Mouse (Mus musculus) hindbrain, embryonic 14.5 days (tissue): ENCODE data around the gene Nlrc5. TPM values are rescaled to one million over a fixed set of nuclear protein-coding genes. Genes with fewer than 3 reads are reported as not detected.

ENCODE experiments used
- ATAC-seq: fragments of 200-750 bp; cut with Nextera tagmentation; 2 replicates; pipeline ENCODE4 v1.8.0; 2017; ENCODE audit warnings: moderate number of reproducible peaks, mild to moderate bottlenecking, moderate TSS enrichment, moderate library complexity; ENCODE audit not compliant: low FRiP score
- DNase-seq: peaks from one replicate; pipeline ENCODE4 v3.0.0-alpha.2; 2015; ENCODE audit warnings: low spot score
- H3K27ac ChIP-seq: fragments of 300-500 bp; sonication (generic); 2 replicates; pipeline ENCODE4 v1.5.1; 2014; ENCODE audit warnings: mild to moderate bottlenecking, moderate library complexity
- H3K27me3 ChIP-seq: fragments of 300-500 bp; sonication (generic); 2 replicates; pipeline ENCODE4 v1.6.1; 2014; ENCODE audit warnings: mild to moderate bottlenecking, low read length, mixed read lengths; ENCODE audit not compliant: control insufficient read depth, insufficient read depth
- H3K36me3 ChIP-seq: fragments of 300-500 bp; sonication (generic); replicated peaks from 2 replicates; pipeline ENCODE4 v1.6.1; 2014; ENCODE audit not compliant: control insufficient read depth, insufficient read depth
- H3K4me1 ChIP-seq: fragments of 300-500 bp; sonication (generic); replicated peaks from 2 replicates; pipeline ENCODE4 v1.6.1; 2014; ENCODE audit warnings: antibody characterized with exemption, low read length, mixed read lengths; ENCODE audit not compliant: control insufficient read depth, insufficient read depth
- H3K4me2 ChIP-seq: fragments of 300-500 bp; sonication (generic); replicated peaks from 2 replicates; pipeline ENCODE4 v1.6.1; 2014; ENCODE audit warnings: mild to moderate bottlenecking, moderate library complexity
- H3K4me3 ChIP-seq: fragments of 300-500 bp; sonication (generic); replicated peaks from 2 replicates; pipeline ENCODE4 v1.5.1; 2014; ENCODE audit warnings: mild to moderate bottlenecking, low read length
- H3K9ac ChIP-seq: fragments of 300-500 bp; sonication (generic); 2 replicates; pipeline ENCODE4 v1.6.1; 2014
- H3K9me3 ChIP-seq: fragments of 300-500 bp; sonication (generic); 2 replicates; pipeline ENCODE4 v1.6.1; 2016; ENCODE audit warnings: low read length; ENCODE audit not compliant: control insufficient read depth
- WGBS: fragments of 180-500 bp; shearing (Covaris S2); extraction: QIAGEN DNeasy Blood & Tissue Kit; methylation state at CpG from one replicate; pipeline ENCODE4 v1.1.7; 2014; 5-methylcytosine and 5-hydroxymethylcytosine counted together
- polyA plus RNA-seq: library from polyadenylated mRNA; unstranded; fragments of >200 nt; fragmentation: Nextera tagmentation; extraction: Ambion mirVana; gene quantifications from 2 replicates; pipeline ENCODE4 v1.2.1, GENCODE M21; 2014

The Nlrc5 gene
- polyA plus RNA-seq, 1 experiment from 2014 or later: 0.31 TPM

- no peaks in the 10 kb centered on the region for H3K36me3 ChIP-seq
- no peaks in the 10 kb centered on the region for H3K4me1 ChIP-seq
- ATAC-seq (no peak), DNase-seq (no peak)
- H3K9ac ChIP-seq: no peak overlapping the region
- H3K27ac ChIP-seq: no peak overlapping the region
- no peak overlapping the region for H3K4me2 ChIP-seq
- no peak overlapping the region for H3K4me3 ChIP-seq
- WGBS: 92% methylated on average over 5 of the region's 5 CpGs
- no peaks in the 10 kb centered on the region for H3K9me3 ChIP-seq
- H3K27me3 ChIP-seq: peaks cover 16% of the 10 kb centered on the region
Observed at GRCm38 (mm10) chr8:94436112-94436572, 2.0 kb downstream of the Nlrc5 start.

DNA sequence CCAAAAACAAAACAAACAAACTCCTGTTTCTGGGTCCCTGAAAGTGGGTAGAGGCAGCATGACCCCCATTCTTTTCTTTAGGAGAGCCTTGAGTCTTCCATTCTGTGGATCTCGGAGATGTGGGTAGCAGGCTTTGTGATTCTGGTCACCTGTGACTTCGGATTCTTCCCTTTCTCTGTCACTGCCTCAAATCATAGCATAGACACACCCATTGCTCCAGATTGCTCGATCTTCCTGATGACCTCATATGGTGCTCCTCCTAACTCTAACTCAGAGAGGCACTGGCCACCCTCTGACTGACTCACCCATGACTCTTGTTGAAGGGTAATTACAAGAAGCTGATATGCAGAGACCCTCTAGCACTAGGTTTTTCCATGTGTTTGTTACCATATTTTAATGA is 2.7 kb downstream of the Nlrc5 start:
- Histone ChIP-seq H3K9me3 (no peaks in the 10 kb centered on the region), H3K4me2 (no peak overlapping the region), H3K4me1 (no peaks in the 10 kb centered on the region), H3K27ac (no peak overlapping the region), H3K27me3 (peaks cover 16% of the 10 kb centered on the region), H3K4me3 (no peak overlapping the region), H3K36me3 (no peaks in the 10 kb centered on the region), H3K9ac (no peak overlapping the region)
- ATAC-seq (no peak), DNase-seq (no peak)
- WGBS: 89% methylated on average over 3 of the region's 3 CpGs

DNA sequence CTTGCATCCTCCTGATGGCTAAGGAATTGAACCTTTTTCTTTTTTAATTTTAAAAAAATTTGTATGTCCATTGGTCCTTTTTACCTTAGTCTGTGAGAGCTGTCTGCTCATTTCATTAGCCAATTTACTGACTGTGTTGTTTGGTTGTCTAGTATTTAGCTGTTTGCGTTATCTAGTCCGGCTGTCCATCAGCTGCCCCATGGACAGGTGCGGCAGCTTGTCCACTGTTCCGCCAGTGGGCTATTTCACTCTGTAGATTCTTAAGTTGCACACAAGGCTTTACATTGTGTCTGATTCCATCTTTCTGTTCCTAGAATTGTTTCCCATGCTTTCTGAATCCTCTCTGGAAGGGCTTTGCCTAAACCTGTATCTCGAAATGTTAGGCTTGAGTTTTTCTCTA is 4.5 kb downstream of the Nlrc5 start:
- ATAC-seq: no peak
- H3K4me1 ChIP-seq: no peaks in the 10 kb centered on the region
- 90% methylated on average over 5 of the region's 5 CpGs for WGBS

DNA sequence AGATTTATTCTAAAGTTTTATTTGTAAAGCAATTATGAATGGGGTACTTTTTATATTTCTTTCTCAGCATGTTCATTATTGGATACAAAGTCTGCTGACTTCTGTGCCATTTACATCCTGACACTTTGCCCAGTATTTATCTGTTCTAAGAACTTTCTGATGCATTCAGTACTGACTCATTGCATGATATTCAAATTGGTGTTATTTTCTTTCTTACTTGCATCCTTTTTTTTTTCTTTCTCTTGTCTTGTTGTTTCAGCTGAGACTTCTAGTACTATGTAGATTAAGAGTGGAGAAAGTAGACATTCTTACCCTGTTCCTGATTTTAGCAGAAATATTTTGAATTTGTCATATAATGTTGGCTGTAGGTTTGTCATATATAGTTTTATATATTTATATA is 5.5 kb downstream of the Nlrc5 start:
- H3K4me3 ChIP-seq: no peak overlapping the region
- DNase-seq: no peak
- no peaks in the 10 kb centered on the region for H3K4me1 ChIP-seq
- H3K27me3 ChIP-seq: peaks cover 7% of the 10 kb centered on the region; the same call in 1 of the 2 replicates
- no peaks in the 10 kb centered on the region for H3K36me3 ChIP-seq
- no peak overlapping the region for H3K27ac ChIP-seq
- H3K9me3 ChIP-seq: no peaks in the 10 kb centered on the region
- no peak for ATAC-seq
- H3K4me2 ChIP-seq: no peak overlapping the region
- H3K9ac ChIP-seq: no peak overlapping the region

More for the DNA sequence above, 4.5 kb downstream of the Nlrc5 start:
- Histone ChIP-seq H3K9ac (no peak overlapping the region), H3K27ac (no peak overlapping the region), H3K4me3 (no peak overlapping the region), H3K27me3 (peaks cover 13% of the 10 kb centered on the region), H3K4me2 (no peak overlapping the region), H3K36me3 (no peaks in the 10 kb centered on the region), H3K9me3 (no peaks in the 10 kb centered on the region)
- no peak for DNase-seq

GRCm38 (mm10) chr8:94440389-94440788 is 6.2 kb downstream of the Nlrc5 start:
- ATAC-seq (no peak), DNase-seq (no peak)
- H3K4me1 ChIP-seq: no peaks in the 10 kb centered on the region
- H3K4me3 ChIP-seq: no peak overlapping the region
- H3K9me3 ChIP-seq: no peaks in the 10 kb centered on the region
- WGBS: 91% methylated on average over 1 of the region's 1 CpGs
- no peak overlapping the region for H3K9ac ChIP-seq
- H3K36me3 ChIP-seq: no peaks in the 10 kb centered on the region
- no peak overlapping the region for H3K4me2 ChIP-seq
- no peak overlapping the region for H3K27ac ChIP-seq
- H3K27me3 ChIP-seq: peaks cover under 1% of the 10 kb centered on the region; the same call in 1 of the 2 replicates

DNA sequence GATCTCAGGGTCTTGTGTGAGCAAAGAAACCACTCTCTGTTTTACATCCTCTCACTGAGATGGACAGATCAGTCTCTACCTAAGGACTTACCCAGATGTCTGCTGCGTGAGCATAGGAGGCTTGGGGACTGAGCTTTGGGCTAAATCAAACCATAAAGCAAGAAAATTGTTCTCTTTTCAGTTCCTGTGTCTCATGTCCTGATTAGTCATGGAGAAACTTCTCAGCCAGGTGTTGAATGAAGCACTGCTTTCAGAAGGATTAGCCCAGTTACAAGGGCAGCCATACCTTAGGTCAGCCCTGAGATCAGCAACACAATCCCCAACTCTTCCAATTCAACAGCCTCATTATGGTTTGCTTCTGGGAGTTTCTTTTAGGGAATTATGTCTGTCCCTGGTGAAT is 7.5 kb downstream of the Nlrc5 start:
- no peak overlapping the region for H3K4me3 ChIP-seq
- 97% methylated on average over 1 of the region's 1 CpGs for WGBS
- no peak for ATAC-seq
- no peak overlapping the region for H3K4me2 ChIP-seq
- H3K36me3 ChIP-seq: no peaks in the 10 kb centered on the region
- no peak for DNase-seq
- no peak overlapping the region for H3K27ac ChIP-seq
- no peaks in the 10 kb centered on the region for H3K4me1 ChIP-seq
- no peak overlapping the region for H3K9ac ChIP-seq
- H3K27me3 ChIP-seq: no peaks in the 10 kb centered on the region
- no peaks in the 10 kb centered on the region for H3K9me3 ChIP-seq

GRCm38 (mm10) chr8:94443153-94443552 is 9.0 kb downstream of the Nlrc5 start:
- WGBS: 93% methylated on average over 3 of the region's 3 CpGs
- Histone ChIP-seq H3K4me2 (no peak overlapping the region), H3K9me3 (no peaks in the 10 kb centered on the region)

GRCm38 (mm10) chr8:94444480-94444879 is 10.3 kb downstream of the Nlrc5 start:
- Histone ChIP-seq H3K4me2 (no peak overlapping the region), H3K4me3 (no peak overlapping the region), H3K36me3 (no peaks in the 10 kb centered on the region), H3K27ac (no peak overlapping the region), H3K9ac (no peak overlapping the region), H3K4me1 (no peaks in the 10 kb centered on the region), H3K27me3 (no peaks in the 10 kb centered on the region), H3K9me3 (no peaks in the 10 kb centered on the region)
- DNase-seq (no peak), ATAC-seq (no peak)
- 69% methylated on average over 2 of the region's 2 CpGs for WGBS

More at GRCm38 (mm10) chr8:94443153-94443552, 9.0 kb downstream of the Nlrc5 start:
- Histone ChIP-seq H3K27ac (no peak overlapping the region), H3K27me3 (no peaks in the 10 kb centered on the region), H3K9ac (no peak overlapping the region), H3K36me3 (no peaks in the 10 kb centered on the region), H3K4me3 (no peak overlapping the region), H3K4me1 (no peaks in the 10 kb centered on the region)
- no peak for DNase-seq
- ATAC-seq: no peak

- Histone ChIP-seq H3K27ac (no peak overlapping the region), H3K36me3 (no peaks in the 10 kb centered on the region), H3K9me3 (no peaks in the 10 kb centered on the region), H3K27me3 (no peaks in the 10 kb centered on the region), H3K4me1 (no peaks in the 10 kb centered on the region), H3K4me3 (no peak overlapping the region), H3K9ac (no peak overlapping the region), H3K4me2 (no peak overlapping the region)
- ATAC-seq (no peak), DNase-seq (no peak)
- WGBS: 86% methylated on average over 3 of the region's 3 CpGs
Observed at GRCm38 (mm10) chr8:94447142-94447541, 13.0 kb downstream of the Nlrc5 start.
